Mouse (Mus musculus) spleen, adult 2 months (tissue): ENCODE measurements around the gene 9530077C05Rik. TPM values are rescaled to one million over a fixed set of nuclear protein-coding genes. Genes with fewer than 3 reads are reported as not detected.

Source experiments
- DNase-seq, 2 experiments: peaks; one replicate each; pipeline versions ENCODE4 v3.0.0 to v3.0.0-alpha.2; 2012 to 2021; ENCODE audit warnings: low spot score in 2 of 2, low read depth in 1 of 2
- H3K27ac ChIP-seq: fragments of 200-500 bp; 2 replicates; pipeline ENCODE4 v1.5.1; 2012; ENCODE audit warnings: low read length, inconsistent platforms; ENCODE audit not compliant: insufficient read depth
- H3K27me3 ChIP-seq: fragments of 200-500 bp; 2 replicates; pipeline ENCODE4 v1.6.1; 2012; ENCODE audit warnings: mild to moderate bottlenecking, moderate library complexity, low read length, inconsistent platforms; ENCODE audit not compliant: control insufficient read depth, insufficient read depth
- H3K36me3 ChIP-seq: fragments of 200-500 bp; 2 replicates; pipeline ENCODE4 v1.6.1; 2012; ENCODE audit warnings: mild to moderate bottlenecking, low read length, inconsistent platforms; ENCODE audit not compliant: control insufficient read depth, insufficient read depth
- H3K4me1 ChIP-seq: fragments of 200-500 bp; 2 replicates; pipeline ENCODE4 v1.6.1; 2011; ENCODE audit warnings: inconsistent platforms; ENCODE audit not compliant: control insufficient read depth, insufficient read depth, insufficient read length
- H3K4me3 ChIP-seq: fragments of 200-500 bp; 2 replicates; pipeline ENCODE4 v1.5.1; 2011; ENCODE audit warnings: mild to moderate bottlenecking, inconsistent platforms; ENCODE audit not compliant: insufficient read depth, insufficient read length; ENCODE audit errors: extremely low read depth
- CTCF ChIP-seq: fragments of 200-500 bp; IDR thresholded peaks from 2 replicates; pipeline ENCODE4 v1.5.1; 2011; ENCODE audit warnings: mild to moderate bottlenecking, inconsistent platforms; ENCODE audit not compliant: insufficient read depth, insufficient read length, insufficient replicate concordance; ENCODE audit errors: extremely low read depth
- POLR2A ChIP-seq: fragments of 200-500 bp; IDR thresholded peaks from 2 replicates; pipeline ENCODE4 v1.6.1; 2011; ENCODE audit warnings: low read depth, low read length, inconsistent platforms
- WGBS: fragments of 180-500 bp; shearing (Covaris S2); methylation state at CpG from one replicate; pipeline ENCODE4 v1.1.7; 2018; 5-methylcytosine and 5-hydroxymethylcytosine counted together
- polyA plus RNA-seq: library from polyadenylated mRNA; depleted of rRNA; stranded (reverse); fragments of >200 nt; gene quantifications from 2 replicates; pipeline ENCODE4 v1.2.3, GENCODE M21; 2012

The 9530077C05Rik gene
- polyA plus RNA-seq, 1 experiment = 0.36 TPM

DNA sequence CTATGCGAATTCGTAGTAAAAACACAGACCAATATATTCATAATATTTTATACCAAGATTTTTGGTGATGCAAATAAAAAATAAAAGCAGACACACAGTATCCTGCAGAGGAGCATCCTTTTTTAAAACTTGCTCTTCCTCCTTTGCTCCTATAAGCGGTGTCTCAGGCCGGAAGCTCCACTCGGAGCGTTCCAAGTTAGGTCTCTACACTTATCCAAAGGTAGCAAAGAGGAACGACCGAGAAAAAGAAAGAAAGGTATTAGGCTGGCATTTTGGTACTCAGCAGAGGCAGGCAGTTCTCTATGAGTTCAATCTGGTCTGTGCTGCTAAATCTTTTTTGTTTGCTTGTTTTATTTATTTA, 57.6 kb downstream of the 9530077C05Rik start:
- H3K27ac ChIP-seq = no peak overlapping the region

DNA sequence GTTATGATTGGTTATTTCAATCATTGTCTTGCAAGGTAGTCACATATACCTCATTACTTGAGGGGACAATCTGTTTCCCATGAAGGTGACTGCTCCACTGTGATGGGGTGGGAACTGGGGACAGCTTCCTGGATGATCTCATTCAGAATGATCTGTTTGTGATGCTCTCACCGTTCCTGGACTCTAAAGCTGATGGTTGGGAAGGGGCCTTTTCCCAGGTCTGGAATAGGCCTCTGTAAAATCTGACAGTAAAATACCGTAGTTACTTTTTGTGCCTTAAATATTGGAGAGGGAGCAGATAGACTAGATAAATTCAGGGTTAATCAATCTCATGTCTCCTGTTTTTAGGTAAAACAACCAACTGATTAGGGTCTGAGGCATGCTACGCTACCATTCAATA, 58.3 kb downstream of the 9530077C05Rik start, which contains the start of gene Rp9:
Gene Rp9 (minus strand): TSS at position 101 of the 400 bp plus-strand sequence.
- no peaks in the 10 kb centered on the region for H3K27me3 ChIP-seq
- H3K27ac ChIP-seq = peak within 1 kb of the TSS; percentile 45
- peaks cover 3% of the 10 kb centered on the region; the same call in 1 of the 2 replicates for H3K36me3 ChIP-seq
- WGBS = 94% methylated on average over 3 of the region's 3 CpGs
- peak within 1 kb of the TSS; percentile 50; the same call in 1 of the 2 replicates for H3K4me3 ChIP-seq
- no peak for TF ChIP-seq POLR2A
- no peak for TF ChIP-seq CTCF
- H3K4me1 ChIP-seq = peaks cover 2% of the 10 kb centered on the region; the same call in 1 of the 2 replicates
- DNase-seq = no peak

More for the DNA sequence above, 57.6 kb downstream of the 9530077C05Rik start:
- peaks cover 3% of the 10 kb centered on the region; the same call in 1 of the 2 replicates for H3K36me3 ChIP-seq
- DNase-seq = no peak
- H3K27me3 ChIP-seq = no peaks in the 10 kb centered on the region
- 69% methylated on average over 8 of the region's 8 CpGs for WGBS
- TF ChIP-seq POLR2A (no peak), CTCF (no peak)
- H3K4me1 ChIP-seq = peaks cover 2% of the 10 kb centered on the region; the same call in 1 of the 2 replicates
- H3K4me3 ChIP-seq = no peak overlapping the region

- Histone ChIP-seq H3K4me3 (peak within 1 kb of the TSS; percentile 61), H3K4me1 (peaks cover 3% of the 10 kb centered on the region; the same call in 1 of the 2 replicates), H3K36me3 (no peaks in the 10 kb centered on the region), H3K27me3 (no peaks in the 10 kb centered on the region), H3K27ac (peak within 1 kb of the TSS; percentile 23)
- TF ChIP-seq POLR2A (no peak), CTCF (no peak)
- under 1% methylated on average over 25 of the region's 25 CpGs for WGBS
- DNase-seq = peak; percentile 85 to 94
These were observed 64.1 kb downstream of the 9530077C05Rik start, which contains the start of gene Bbs9 for GRCm38 (mm10) chr9:22475424-22475868. Gene Bbs9, plus strand, starts transcription at chr9:22475715.

DNA sequence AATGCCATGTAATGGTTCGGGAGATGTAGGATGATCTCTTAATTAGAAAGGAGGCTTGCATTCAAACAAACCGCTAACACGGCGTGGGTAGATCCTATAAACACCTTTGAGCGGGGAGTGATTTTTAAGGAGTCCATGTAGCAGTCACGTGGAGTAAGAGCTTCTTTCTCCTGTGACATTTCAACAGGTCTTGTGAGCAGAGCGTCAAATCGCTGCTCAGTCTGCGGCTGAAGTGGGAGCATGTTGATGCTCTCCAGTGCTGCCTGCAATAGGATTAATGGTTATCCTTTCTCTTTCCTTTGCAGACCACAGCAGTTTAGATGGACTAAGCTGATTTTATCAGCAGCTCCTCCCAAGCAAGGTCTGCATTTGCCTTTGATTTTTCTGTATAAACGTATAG, 65.0 kb downstream of the 9530077C05Rik start:
- no peak for DNase-seq

DNA sequence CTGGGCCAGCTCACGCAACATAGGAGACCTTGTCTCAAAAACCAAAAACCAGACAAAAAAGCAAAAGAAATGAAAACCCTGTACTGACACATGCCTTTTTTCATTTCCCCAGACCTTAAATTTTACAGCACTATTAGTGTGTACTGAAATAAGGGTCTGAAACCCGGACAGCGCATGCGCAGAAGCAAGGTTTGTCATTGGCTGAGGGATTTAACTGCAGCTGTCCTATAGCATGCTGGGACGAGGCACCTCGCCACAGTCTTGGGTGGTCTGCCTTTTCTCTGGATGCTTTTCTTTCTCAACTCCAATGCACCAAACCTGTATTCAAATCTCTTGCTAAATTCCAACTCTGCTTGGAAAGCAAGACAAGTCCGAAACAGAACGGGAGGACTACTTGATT, 67.6 kb downstream of the 9530077C05Rik start:
- WGBS = 93% methylated on average over 8 of the region's 8 CpGs
- Histone ChIP-seq H3K4me1 (peaks cover 3% of the 10 kb centered on the region; the same call in 1 of the 2 replicates), H3K27me3 (no peaks in the 10 kb centered on the region), H3K4me3 (no peak overlapping the region), H3K27ac (no peak overlapping the region), H3K36me3 (no peaks in the 10 kb centered on the region)
- no peak for TF ChIP-seq CTCF
- TF ChIP-seq POLR2A = no peak
- DNase-seq = no peak

More for the DNA sequence above, 65.0 kb downstream of the 9530077C05Rik start:
- whole genome bisulfite sequencing = 7% methylated on average over 10 of the region's 10 CpGs
- TF ChIP-seq CTCF (no peak), POLR2A (no peak)
- peak overlapping the region; percentile 61 for H3K4me3 ChIP-seq
- peaks cover 3% of the 10 kb centered on the region; the same call in 1 of the 2 replicates for H3K4me1 ChIP-seq
- no peaks in the 10 kb centered on the region for H3K36me3 ChIP-seq
- H3K27me3 ChIP-seq = no peaks in the 10 kb centered on the region
- H3K27ac ChIP-seq = no peak overlapping the region

DNA sequence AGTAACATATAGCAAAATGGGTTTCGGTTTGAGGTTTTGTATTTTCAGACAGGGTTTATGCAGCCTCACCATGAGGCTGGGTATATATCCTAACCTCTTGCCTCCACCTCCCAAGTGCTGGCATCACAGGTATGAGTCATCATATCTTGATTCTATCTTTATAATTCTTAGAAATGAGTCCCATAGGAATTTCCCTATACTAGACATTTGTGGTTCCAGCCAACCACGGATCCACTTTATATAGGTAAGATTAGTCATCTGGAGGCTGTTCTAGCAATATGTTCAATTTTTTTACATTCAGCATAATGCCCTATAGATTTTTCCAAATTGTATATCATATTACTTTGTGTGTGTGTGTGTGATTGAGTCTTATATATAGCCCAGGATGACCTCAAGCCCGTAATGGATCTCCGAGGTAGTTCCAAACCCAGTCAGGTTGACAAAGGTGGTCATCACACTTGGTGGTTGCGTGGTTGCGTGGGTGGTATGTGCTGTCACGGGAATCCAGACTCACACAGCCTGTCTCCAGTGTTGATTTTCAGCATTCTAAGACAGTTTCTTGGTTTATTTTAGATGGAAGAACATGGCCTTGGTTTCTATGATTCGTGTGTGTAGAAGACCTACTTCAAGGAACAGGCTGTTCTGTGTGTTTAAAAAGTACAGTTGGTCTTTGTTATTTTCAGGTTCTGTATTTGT, 72.7 kb downstream of the 9530077C05Rik start:
- Histone ChIP-seq H3K4me1 (no peaks in the 10 kb centered on the region), H3K4me3 (no peak overlapping the region)
- 88% methylated on average over 8 of the region's 8 CpGs for whole genome bisulfite sequencing

More for the DNA sequence above, 72.7 kb downstream of the 9530077C05Rik start:
- Histone ChIP-seq H3K36me3 (no peaks in the 10 kb centered on the region), H3K27ac (no peak overlapping the region), H3K27me3 (no peaks in the 10 kb centered on the region)
- DNase-seq = no peak
- TF ChIP-seq CTCF (no peak), POLR2A (no peak)
